Mouse (Mus musculus): ENCODE data around the gene Wdpcp.

GRCm38 (mm10) chr11:21552049-21552448 is 20.0 kb upstream of the Wdpcp start:
- no peak for TF ChIP-seq CTCF (conservative IDR thresholded peaks at IDR 0.05; ENCODE audit: insufficient read depth, insufficient read length, low read depth, low read length)
- TF ChIP-seq POLR2A (IDR thresholded peaks at IDR 0.05; ENCODE audit: low read depth, low read length): no peak
